Mouse (Mus musculus): ENCODE data around the gene Cd86.

DNA sequence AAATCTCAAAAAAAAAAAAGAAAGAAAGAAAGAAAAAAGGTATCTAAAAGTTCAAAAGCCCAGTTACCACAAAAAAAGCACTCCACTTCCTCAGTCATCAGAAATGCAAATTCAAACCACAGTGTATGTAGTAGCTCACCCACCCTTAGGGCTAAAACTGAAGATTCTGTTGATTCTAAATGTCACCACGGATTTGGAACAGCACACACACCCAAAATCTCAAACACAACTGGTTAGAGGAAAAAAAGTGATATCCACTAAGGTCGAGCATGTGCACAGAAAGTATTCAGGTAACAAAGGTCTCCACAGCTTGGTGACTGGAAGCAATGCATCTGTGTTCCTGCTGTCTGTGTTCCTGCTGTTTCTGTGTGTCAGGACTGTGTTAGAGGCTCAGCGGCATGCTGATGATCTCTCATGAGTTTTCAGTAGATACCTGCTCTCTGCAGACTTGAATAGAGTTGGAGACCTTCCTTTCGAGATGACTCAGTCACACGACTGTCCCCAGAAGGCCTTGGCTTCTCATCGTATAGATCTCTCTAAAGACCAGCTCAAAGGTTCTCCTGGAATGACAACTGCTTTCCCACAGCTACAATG is 18.5 kb upstream of the Cd86 start:
- no peak for TF ChIP-seq FLI1 (IDR thresholded peaks at IDR 0.05; ENCODE audit: low read length)
- no peak for TF ChIP-seq GATA1 (IDR thresholded peaks at IDR 0.05; ENCODE audit: borderline replicate concordance, low read length)
